Mouse (Mus musculus) liver, adult 2 months (tissue): Measurements from ENCODE around the gene Ttc16.

Experiments used
- CTCF ChIP-seq: fragments of 200-500 bp; IDR thresholded peaks from 2 replicates; pipeline ENCODE4 v1.5.1; 2011; ENCODE audit warnings: low read depth, low read length, control low read depth
- POLR2A ChIP-seq: fragments of 200-500 bp; IDR thresholded peaks from 2 replicates; pipeline ENCODE4 v1.6.1; 2011; ENCODE audit warnings: low read length, control low read depth; ENCODE audit not compliant: insufficient read depth; ENCODE audit errors: extremely low read depth

DNA sequence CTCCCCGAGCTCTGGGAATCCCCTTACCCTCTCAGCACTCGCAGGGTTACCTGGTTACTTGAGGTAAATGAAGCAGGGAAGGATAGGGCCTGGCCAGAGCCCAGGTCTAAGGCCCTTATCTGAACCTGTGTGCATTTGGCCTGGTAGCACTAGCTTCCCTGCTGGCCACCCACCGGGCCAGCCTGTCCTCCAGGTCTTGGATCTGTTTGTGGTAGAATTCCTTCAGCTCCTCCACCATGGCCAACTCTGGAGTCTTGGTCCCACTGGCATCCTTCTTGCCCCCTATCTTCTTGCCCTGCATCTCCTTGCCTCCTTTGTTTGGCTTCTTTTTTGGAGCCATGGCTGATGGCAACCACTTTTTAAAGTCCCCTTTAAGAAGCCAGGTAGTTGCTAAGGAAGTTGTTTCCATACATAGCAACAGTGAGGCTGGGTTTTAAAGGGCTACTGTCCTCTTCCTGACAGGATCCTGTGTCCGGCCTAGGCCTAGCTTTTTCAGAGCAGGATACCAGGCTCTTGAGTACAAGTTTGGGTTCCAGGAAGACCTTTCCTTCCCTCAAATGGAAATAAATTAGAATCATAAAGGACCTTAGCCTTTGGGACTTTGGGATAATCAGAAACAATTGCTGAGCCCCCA, 8.7 kb upstream of the Ttc16 start, which contains the start of gene Cfap157:
- TF ChIP-seq CTCF: no peak
- no peak for TF ChIP-seq POLR2A
